ENCODE assay signal across 10 mouse cellular contexts in genomic region chr16:42275518-42276215, GRCm38 (mm10).
DNase-seq lines count a peak whose midpoint lies in the region; ATAC-seq and TF ChIP-seq lines count a peak whose summit lies in the region.
"Had no signal": no experiment of that assay in that cellular context is flagged by ENCODE, and none has a peak within 500 bp of the region (broad histone marks: within the 10 kb centered on the region; RNA-seq: fewer than 3 reads in every experiment).

No protein-coding gene starts in this region.

- 0 out of 2 replicates have a peak, but pooled peaks have one; percentile 25 for ATAC-seq in limb, embryonic 13.5 days (ENCODE audit: low FRiP score, low read depth)
- peak; percentile 89 for ATAC-seq in forebrain, embryonic 12.5 days (ENCODE audit: low FRiP score)
- peak; percentile 81 for ATAC-seq in hindbrain, embryonic 16.5 days
- ATAC-seq in neural tube, embryonic 13.5 days (ENCODE audit: low read depth), result peak; percentile 91

- no peak for TF ChIP-seq POLR2A in thymus, adult 2 months (IDR thresholded peaks at IDR 0.05; ENCODE audit: control insufficient read depth, extremely low read depth, insufficient read depth, low read length, poor library complexity)

- no peak for TF ChIP-seq CTCF in thymus, adult 2 months (IDR thresholded peaks at IDR 0.05; ENCODE audit: borderline replicate concordance, control insufficient read depth, extremely low read depth, insufficient read depth, low read length, poor library complexity)

- no peak overlapping the region for H3K27ac ChIP-seq in limb, embryonic 13.5 days
- no peak overlapping the region; the same call in 1 of the 2 replicates for H3K27ac ChIP-seq in limb, embryonic 10.5 days
- H3K27ac ChIP-seq in forebrain, embryonic 12.5 days, result peak overlapping the region; percentile 85
- H3K27ac ChIP-seq in hindbrain, embryonic 16.5 days (ENCODE audit: low read depth, low read length), result peak overlapping the region; percentile 69
- peak overlapping the region; percentile 90 for H3K27ac ChIP-seq in neural tube, embryonic 13.5 days (replicated peaks)
- H3K27ac ChIP-seq in thymus, adult 2 months (ENCODE audit: control insufficient read depth, insufficient read depth, low read length), result no peak overlapping the region

- no peaks in the 10 kb centered on the region for H3K9me3 ChIP-seq in limb, embryonic 13.5 days
- H3K9me3 ChIP-seq in limb, embryonic 10.5 days (replicated peaks), result no peaks in the 10 kb centered on the region
- H3K9me3 ChIP-seq in forebrain, embryonic 12.5 days, result no peaks in the 10 kb centered on the region
- H3K9me3 ChIP-seq in hindbrain, embryonic 16.5 days (ENCODE audit: control insufficient read depth, low read length), result no peaks in the 10 kb centered on the region
- no peaks in the 10 kb centered on the region for H3K9me3 ChIP-seq in neural tube, embryonic 13.5 days

- H3K36me3 ChIP-seq in limb, embryonic 13.5 days, result no peaks in the 10 kb centered on the region
- H3K36me3 ChIP-seq in limb, embryonic 10.5 days, result peaks cover under 1% of the 10 kb centered on the region; the same call in 1 of the 2 replicates
- no peaks in the 10 kb centered on the region for H3K36me3 ChIP-seq in forebrain, embryonic 12.5 days (replicated peaks)
- no peaks in the 10 kb centered on the region for H3K36me3 ChIP-seq in hindbrain, embryonic 16.5 days (ENCODE audit: control insufficient read depth, insufficient read depth, low read length)
- 0 out of 2 replicates have a peak, but pooled peaks cover under 1% of the 10 kb centered on the region for H3K36me3 ChIP-seq in neural tube, embryonic 13.5 days
- H3K36me3 ChIP-seq in thymus, adult 2 months (ENCODE audit: control insufficient read depth, insufficient read depth, low read length), result no peaks in the 10 kb centered on the region

- H3K4me3 ChIP-seq in limb, embryonic 13.5 days, result no peak overlapping the region
- H3K4me3 ChIP-seq in limb, embryonic 10.5 days, result no peak overlapping the region
- peak overlapping the region; percentile 14 for H3K4me3 ChIP-seq in forebrain, embryonic 12.5 days (replicated peaks)
- no peak overlapping the region for H3K4me3 ChIP-seq in hindbrain, embryonic 16.5 days (ENCODE audit: low read length)
- H3K4me3 ChIP-seq in neural tube, embryonic 13.5 days, result peak overlapping the region; percentile 13; the same call in 1 of the 2 replicates
- no peak overlapping the region for H3K4me3 ChIP-seq in thymus, adult 2 months (ENCODE audit: control insufficient read depth, insufficient read depth, low read length)
- H3K4me3 ChIP-seq: myocyte had no signal

- no peaks in the 10 kb centered on the region for H3K4me1 ChIP-seq in limb, embryonic 13.5 days
- H3K4me1 ChIP-seq in limb, embryonic 10.5 days, result peaks cover 10% of the 10 kb centered on the region; the same call in 1 of the 2 replicates
- peaks cover 11% of the 10 kb centered on the region for H3K4me1 ChIP-seq in forebrain, embryonic 12.5 days
- H3K4me1 ChIP-seq in hindbrain, embryonic 16.5 days (ENCODE audit: control insufficient read depth, insufficient read depth, low read depth, low read length), result peaks cover 9% of the 10 kb centered on the region
- peaks cover 28% of the 10 kb centered on the region for H3K4me1 ChIP-seq in neural tube, embryonic 13.5 days (replicated peaks)
- H3K4me1 ChIP-seq in thymus, adult 2 months (replicated peaks; ENCODE audit: control insufficient read depth, insufficient read depth, low read length), result no peaks in the 10 kb centered on the region

- H3K27me3 ChIP-seq in limb, embryonic 13.5 days, result no peaks in the 10 kb centered on the region
- no peaks in the 10 kb centered on the region for H3K27me3 ChIP-seq in limb, embryonic 10.5 days (ENCODE audit: low read depth, poor library complexity, severe bottlenecking)
- no peaks in the 10 kb centered on the region for H3K27me3 ChIP-seq in forebrain, embryonic 12.5 days
- no peaks in the 10 kb centered on the region for H3K27me3 ChIP-seq in hindbrain, embryonic 16.5 days (replicated peaks; ENCODE audit: control insufficient read depth, insufficient read depth, low read length)
- no peaks in the 10 kb centered on the region for H3K27me3 ChIP-seq in neural tube, embryonic 13.5 days
- H3K27me3 ChIP-seq in thymus, adult 2 months (ENCODE audit: control insufficient read depth, insufficient read depth, low read length), result no peaks in the 10 kb centered on the region

- peak overlapping the region; percentile 22; the same call in 1 of the 2 replicates for H3K4me2 ChIP-seq in limb, embryonic 13.5 days (replicated peaks)
- H3K4me2 ChIP-seq in forebrain, embryonic 12.5 days, result peak overlapping the region; percentile 38
- H3K4me2 ChIP-seq in hindbrain, embryonic 16.5 days (ENCODE audit: low read length), result peak overlapping the region; percentile 45
- peak overlapping the region; percentile 48 for H3K4me2 ChIP-seq in neural tube, embryonic 13.5 days
- H3K4me2 ChIP-seq: lung, embryonic 14.5 days had no signal

- DNase-seq in limb, embryonic 10.5 days (ENCODE audit: low spot score), result no peak
- DNase-seq in thymus, adult 2 months, result no peak
- DNase-seq in thymus, postnatal 36 days, result no peak
- no peak for DNase-seq in kidney, postnatal 4 days

- no peak overlapping the region for H3K9ac ChIP-seq in limb, embryonic 13.5 days
- H3K9ac ChIP-seq in forebrain, embryonic 12.5 days, result no peak overlapping the region
- H3K9ac ChIP-seq in hindbrain, embryonic 16.5 days (ENCODE audit: low read depth, low read length), result peak overlapping the region; percentile 43; the same call in 1 of the 2 replicates
- H3K9ac ChIP-seq in neural tube, embryonic 13.5 days, result peak overlapping the region; percentile 27
- H3K9ac ChIP-seq: lung, embryonic 14.5 days had no signal

- 42% methylated on average over 14 of the region's 14 CpGs for WGBS in limb, embryonic 13.5 days
- WGBS in limb, embryonic 10.5 days, result 38% methylated on average over 14 of the region's 14 CpGs
- WGBS in forebrain, embryonic 12.5 days, result 19% methylated on average over 14 of the region's 14 CpGs
- 18% methylated on average over 14 of the region's 14 CpGs for WGBS in hindbrain, embryonic 16.5 days
- 16% methylated on average over 14 of the region's 14 CpGs for WGBS in neural tube, embryonic 13.5 days
- 80% methylated on average over 14 of the region's 14 CpGs for WGBS in thymus, adult 2 months

Comparison
In these comparisons a context has a peak if more than half of its experiments do, and no peak if none do; other contexts are left out.
1. ATAC-seq: peak in every context shown above with its lines; median percentile 91 in neural tube, embryonic 13.5 days; 89 in forebrain, embryonic 12.5 days; 81 in hindbrain, embryonic 16.5 days; 25 in limb, embryonic 13.5 days.
2. H3K27ac ChIP-seq: peak in forebrain, embryonic 12.5 days (single experiment), hindbrain, embryonic 16.5 days (single experiment) and neural tube, embryonic 13.5 days (single experiment); none in limb, embryonic 13.5 days (single experiment), limb, embryonic 10.5 days (single experiment) and thymus, adult 2 months (single experiment).
3. H3K4me3 ChIP-seq: peak in forebrain, embryonic 12.5 days (single experiment) and neural tube, embryonic 13.5 days (single experiment); none in limb, embryonic 13.5 days (single experiment), limb, embryonic 10.5 days (single experiment), hindbrain, embryonic 16.5 days (single experiment) and thymus, adult 2 months (single experiment).
4. H3K9ac ChIP-seq: peak in hindbrain, embryonic 16.5 days (single experiment) and neural tube, embryonic 13.5 days (single experiment); none in limb, embryonic 13.5 days (single experiment) and forebrain, embryonic 12.5 days (single experiment).
5. Peak in every context shown above with its lines, with median percentiles within 50 percentile points of each other: H3K4me2 ChIP-seq.